Mouse (Mus musculus): ENCODE results near the gene Apoc3.

- no peak for TF ChIP-seq POLR2A (IDR thresholded peaks at IDR 0.05; ENCODE audit: borderline replicate concordance, insufficient read depth, low read length)
- no peak for TF ChIP-seq CTCF (IDR thresholded peaks at IDR 0.05; ENCODE audit: borderline replicate concordance, insufficient read depth, low read depth, low read length)
Measured at GRCm38 (mm10) chr9:46243122-46243521, 7.7 kb upstream of the Apoc3 start.
